Comparison of ENCODE assay signal across 19 mouse cellular contexts in the genomic region with DNA sequence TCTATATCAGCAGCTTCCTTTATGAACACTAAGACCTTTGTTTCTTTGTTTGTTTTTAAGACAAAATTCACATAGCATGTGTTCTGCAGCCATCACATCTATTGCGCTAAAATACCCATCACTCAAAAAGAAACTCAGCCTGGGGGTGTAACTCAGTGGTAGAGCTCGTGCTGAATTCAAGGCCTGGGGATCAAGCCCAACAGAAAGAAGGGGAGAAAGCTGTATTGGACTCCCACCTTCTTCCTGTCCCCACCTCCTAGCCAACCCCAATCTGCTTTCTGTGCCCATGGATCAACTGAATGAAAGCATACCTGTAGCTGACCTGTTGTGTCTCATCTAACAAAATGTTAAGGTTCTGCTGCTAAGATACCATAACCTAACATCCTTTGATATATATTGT. TPM values are rescaled to one million over a fixed set of nuclear protein-coding genes. Genes with fewer than 3 reads are reported as not detected.
"Had no signal": no experiment of that assay in that cellular context is flagged by ENCODE, and none has a peak within 500 bp of the region (broad histone marks: within the 10 kb centered on the region; RNA-seq: fewer than 3 reads in every experiment).

No protein-coding gene starts in this region.

- DNase-seq: kidney, adult 11 months; kidney, adult 9 months; kidney, postnatal 36 days; layer of hippocampus, adult 9-11 months; layer of hippocampus, postnatal 36 days; liver; lung, adult 2 months; lung, postnatal 4 days; right cerebral cortex, postnatal 14 days had no signal

- H3K9ac ChIP-seq: limb, embryonic 12.5 days; liver, embryonic 14.5 days; midbrain, embryonic 15.5 days; neural tube, embryonic 13.5 days; stomach, embryonic 15.5 days had no signal

- ATAC-seq: lung, postnatal 0 days; midbrain, embryonic 15.5 days had no signal

- H3K36me3 ChIP-seq: limb, embryonic 12.5 days; midbrain, embryonic 10.5 days; midbrain, embryonic 15.5 days; neural tube, embryonic 13.5 days; stomach, embryonic 15.5 days had no signal

- H3K4me2 ChIP-seq: limb, embryonic 12.5 days; midbrain, embryonic 15.5 days; neural tube, embryonic 13.5 days; stomach, embryonic 15.5 days had no signal

- H3K27ac ChIP-seq: kidney, postnatal 0 days; limb, embryonic 12.5 days; liver, embryonic 14.5 days; midbrain, embryonic 10.5 days; midbrain, embryonic 15.5 days; neural tube, embryonic 13.5 days; stomach, embryonic 15.5 days had no signal

- H3K27me3 ChIP-seq: limb, embryonic 12.5 days; midbrain, embryonic 15.5 days; neural tube, embryonic 13.5 days; stomach, embryonic 15.5 days had no signal

- H3K4me3 ChIP-seq: limb, embryonic 12.5 days; midbrain, embryonic 10.5 days; midbrain, embryonic 15.5 days; neural tube, embryonic 13.5 days; stomach, embryonic 15.5 days had no signal

- H3K9me3 ChIP-seq: limb, embryonic 12.5 days; midbrain, embryonic 10.5 days; midbrain, embryonic 15.5 days; neural tube, embryonic 13.5 days; stomach, embryonic 15.5 days had no signal

- H3K4me1 ChIP-seq: limb, embryonic 12.5 days; midbrain, embryonic 10.5 days; midbrain, embryonic 15.5 days; neural tube, embryonic 13.5 days; stomach, embryonic 15.5 days had no signal

RNA-seq across cellular contexts. Expression of a gene that starts 4.3 kb away (rescaled TPM):
- total RNA-seq: layer of hippocampus, adult 18-20 months; layer of hippocampus, postnatal 36 days had no signal
- polyA plus RNA-seq: limb, embryonic 12.5 days; midbrain, embryonic 10.5 days; midbrain, embryonic 15.5 days; testis, adult 2 months had no signal

RNA-seq across cellular contexts. Expression of a gene that starts 26.2 kb away (rescaled TPM):
- total RNA-seq: layer of hippocampus, adult 18-20 months; layer of hippocampus, postnatal 36 days had no signal
- polyA plus RNA-seq: kidney, postnatal 0 days; limb, embryonic 12.5 days; lung, postnatal 0 days; midbrain, embryonic 10.5 days; midbrain, embryonic 15.5 days; neural tube, embryonic 13.5 days; stomach, embryonic 15.5 days had no signal
